Mouse (Mus musculus) activated CD4-positive, CD25-positive, alpha-beta regulatory T cell, adult 4 months (primary cell): ENCODE measurements around the gene E030030I06Rik. TPM values are rescaled to one million over a fixed set of nuclear protein-coding genes. Genes with fewer than 3 reads are reported as not detected.
"Not testable (repeated sequence)": the region's sequence is repeated elsewhere in the genome, so short reads cannot be mapped to it uniquely, and the experiment has no call there.

Experiments used
- ATAC-seq: one replicate; pipeline ENCODE4 v1.8.0; 2017
- polyA plus RNA-seq, 2 experiments: library from polyadenylated mRNA; unstranded; fragments of 100-300 nt; shearing (Covaris generic); gene quantifications; one replicate each; pipeline ENCODE4 v1.2.1; 2017

E030030I06Rik gene
- polyA plus RNA-seq: 10 to 100 TPM; 12.5 to 23.0 TPM

- peak; percentile 10 for ATAC-seq
Observed at GRCm38 (mm10) chr10:22149073-22149690, at the start of gene E030030I06Rik. Gene E030030I06Rik, minus strand, starts transcription at chr10:22149270.

- not testable (repeated sequence) for ATAC-seq
Observed at GRCm38 (mm10) chr10:22191035-22191434, 42.0 kb upstream of the E030030I06Rik start.

GRCm38 (mm10) chr10:22176515-22176914 is 27.4 kb upstream of the E030030I06Rik start:
- ATAC-seq: not testable (repeated sequence)

GRCm38 (mm10) chr10:22174190-22174487 is 25.1 kb upstream of the E030030I06Rik start:
- ATAC-seq: not testable (repeated sequence)

- ATAC-seq: not testable (repeated sequence)
Observed at GRCm38 (mm10) chr10:22173335-22174189, 24.5 kb upstream of the E030030I06Rik start.

- ATAC-seq: not testable (repeated sequence)
Observed at GRCm38 (mm10) chr10:22172431-22173334, 23.6 kb upstream of the E030030I06Rik start.

- ATAC-seq: not testable (repeated sequence)
Observed at GRCm38 (mm10) chr10:22169116-22169515, 20.0 kb upstream of the E030030I06Rik start.

GRCm38 (mm10) chr10:22167061-22167460 is 18.0 kb upstream of the E030030I06Rik start:
- not testable (repeated sequence) for ATAC-seq

- ATAC-seq: not testable (repeated sequence)
Observed at GRCm38 (mm10) chr10:22166025-22166424, 17.0 kb upstream of the E030030I06Rik start.

- ATAC-seq: not testable (repeated sequence)
Observed at GRCm38 (mm10) chr10:22165328-22166003, 16.4 kb upstream of the E030030I06Rik start.

GRCm38 (mm10) chr10:22163705-22164583 is 14.9 kb upstream of the E030030I06Rik start:
- ATAC-seq: peak; percentile 40

GRCm38 (mm10) chr10:22163279-22163678 is 14.2 kb upstream of the E030030I06Rik start:
- ATAC-seq: not testable (repeated sequence)

GRCm38 (mm10) chr10:22159581-22160140 is 10.6 kb upstream of the E030030I06Rik start:
- ATAC-seq: no peak

- no peak for ATAC-seq
Observed at GRCm38 (mm10) chr10:22159131-22159561, 10.1 kb upstream of the E030030I06Rik start.

GRCm38 (mm10) chr10:22158310-22158999 is 9.4 kb upstream of the E030030I06Rik start, which contains the start of the genes Raet1e and H60b:
Gene Raet1e, plus strand, starts transcription at chr10:22158569.
Gene H60b, plus strand, starts transcription at chr10:22158586.
- ATAC-seq: peak; percentile 34

GRCm38 (mm10) chr10:22154871-22155799 is 6.1 kb upstream of the E030030I06Rik start:
- no peak for ATAC-seq

GRCm38 (mm10) chr10:22154127-22154526 is 5.1 kb upstream of the E030030I06Rik start:
- not testable (repeated sequence) for ATAC-seq

- not testable (repeated sequence) for ATAC-seq
Observed at GRCm38 (mm10) chr10:22153147-22153690, 4.1 kb upstream of the E030030I06Rik start.
